In genomic region chr13:109341902-109342301, GRCm38 (mm10) we compare ENCODE assay signal across 17 mouse cellular contexts.
DNase-seq lines count a peak whose midpoint lies in the region; ATAC-seq and TF ChIP-seq lines count a peak whose summit lies in the region.
"Had no signal": no experiment of that assay in that cellular context is flagged by ENCODE, and none has a peak within 500 bp of the region (broad histone marks: within the 10 kb centered on the region; RNA-seq: fewer than 3 reads in every experiment).

No protein-coding gene starts in this region.

- no peaks in the 10 kb centered on the region for H3K36me3 ChIP-seq in hindbrain, postnatal 0 days (ENCODE audit: insufficient read depth, low read length)
- H3K36me3 ChIP-seq in hindbrain, embryonic 14.5 days (replicated peaks; ENCODE audit: control insufficient read depth, insufficient read depth), result no peaks in the 10 kb centered on the region
- H3K36me3 ChIP-seq: embryonic facial prominence, embryonic 12.5 days; forebrain, embryonic 12.5 days; G1E; heart, embryonic 10.5 days; hindbrain, embryonic 12.5 days; liver, embryonic 12.5 days had no signal

- H3K9ac ChIP-seq in hindbrain, postnatal 0 days (replicated peaks; ENCODE audit: low read length), result no peak overlapping the region
- H3K9ac ChIP-seq in hindbrain, embryonic 14.5 days, result no peak overlapping the region
- H3K9ac ChIP-seq: embryonic facial prominence, embryonic 12.5 days; forebrain, embryonic 12.5 days; hindbrain, embryonic 12.5 days; liver, embryonic 12.5 days had no signal

- no peak for ATAC-seq in hindbrain, postnatal 0 days
- no peak for ATAC-seq in hindbrain, embryonic 14.5 days (ENCODE audit: low FRiP score)
- ATAC-seq in granulocyte monocyte progenitor cell, adult 5-6 weeks (replicated peaks; ENCODE audit: poor library complexity, severe bottlenecking), result peak; percentile 61; the same call in 1 of the 2 replicates
- ATAC-seq in activated CD4-positive, CD25-positive, alpha-beta regulatory T cell, adult 4 months, result no peak
- ATAC-seq: liver, embryonic 12.5 days had no signal

- peak; percentile 62 for TF ChIP-seq CTCF in hindbrain, postnatal 0 days (IDR thresholded peaks at IDR 0.05; ENCODE audit: low read depth)

- no peaks in the 10 kb centered on the region for H3K9me3 ChIP-seq in hindbrain, postnatal 0 days (ENCODE audit: low read length)
- H3K9me3 ChIP-seq in hindbrain, embryonic 14.5 days (ENCODE audit: control insufficient read depth, low read length), result no peaks in the 10 kb centered on the region
- H3K9me3 ChIP-seq: embryonic facial prominence, embryonic 12.5 days; forebrain, embryonic 12.5 days; G1E; heart, embryonic 10.5 days; hindbrain, embryonic 12.5 days; liver, embryonic 12.5 days had no signal

- no peak overlapping the region for H3K4me2 ChIP-seq in hindbrain, postnatal 0 days (ENCODE audit: low read depth, low read length)
- H3K4me2 ChIP-seq in hindbrain, embryonic 14.5 days (replicated peaks), result no peak overlapping the region
- H3K4me2 ChIP-seq: embryonic facial prominence, embryonic 12.5 days; forebrain, embryonic 12.5 days; hindbrain, embryonic 12.5 days; liver, embryonic 12.5 days had no signal

- 41% methylated on average over 3 of the region's 3 CpGs for WGBS in hindbrain, postnatal 0 days
- WGBS in hindbrain, embryonic 14.5 days, result 54% methylated on average over 3 of the region's 3 CpGs

- no peaks in the 10 kb centered on the region for H3K4me1 ChIP-seq in hindbrain, postnatal 0 days (ENCODE audit: insufficient read depth, low read length)
- H3K4me1 ChIP-seq in hindbrain, embryonic 14.5 days (replicated peaks; ENCODE audit: control insufficient read depth, insufficient read depth, low read length), result no peaks in the 10 kb centered on the region
- H3K4me1 ChIP-seq: embryonic facial prominence, embryonic 12.5 days; forebrain, embryonic 12.5 days; heart, embryonic 10.5 days; liver, embryonic 12.5 days had no signal

- peak; percentile 16 for DNase-seq in embryo, embryonic 10 days (ENCODE audit: low spot score)
- no peak for DNase-seq in embryo, embryonic 10.5 days (ENCODE audit: low spot score)
- DNase-seq in hindbrain, postnatal 0 days (ENCODE audit: low spot score), result peak; percentile 51
- DNase-seq in hindbrain, embryonic 14.5 days (ENCODE audit: low spot score), result no peak
- peak; percentile 71 for DNase-seq in 416B (ENCODE audit: low read depth)
- no peak for DNase-seq in adrenal gland, adult 18-20 months (ENCODE audit: low spot score in 2 of 2)
- DNase-seq: adrenal gland, adult 8-10 months; cerebellum, adult 11 months; kidney, postnatal 14 days had no signal

- H3K27me3 ChIP-seq in hindbrain, postnatal 0 days (ENCODE audit: insufficient read depth, low read length), result no peaks in the 10 kb centered on the region
- no peaks in the 10 kb centered on the region for H3K27me3 ChIP-seq in hindbrain, embryonic 14.5 days (ENCODE audit: control insufficient read depth, insufficient read depth, low read length)
- H3K27me3 ChIP-seq: embryonic facial prominence, embryonic 12.5 days; forebrain, embryonic 12.5 days; hindbrain, embryonic 12.5 days; liver, embryonic 12.5 days had no signal

- no peak overlapping the region for H3K4me3 ChIP-seq in hindbrain, postnatal 0 days (ENCODE audit: low read length)
- H3K4me3 ChIP-seq in hindbrain, embryonic 14.5 days (replicated peaks; ENCODE audit: low read length), result no peak overlapping the region
- H3K4me3 ChIP-seq: embryonic facial prominence, embryonic 12.5 days; forebrain, embryonic 12.5 days; heart, embryonic 10.5 days; hindbrain, embryonic 12.5 days; liver, embryonic 12.5 days had no signal

- no peak overlapping the region for H3K27ac ChIP-seq in hindbrain, postnatal 0 days
- no peak overlapping the region for H3K27ac ChIP-seq in hindbrain, embryonic 14.5 days
- H3K27ac ChIP-seq: embryonic facial prominence, embryonic 12.5 days; forebrain, embryonic 12.5 days; heart, embryonic 10.5 days; hindbrain, embryonic 12.5 days; liver, embryonic 12.5 days had no signal

Comparison
In these comparisons a context has a peak if more than half of its experiments do, and no peak if none do; other contexts are left out.
1. DNase-seq: peak in embryo, embryonic 10 days (single experiment), hindbrain, postnatal 0 days (single experiment) and 416B (single experiment); none in embryo, embryonic 10.5 days (single experiment), hindbrain, embryonic 14.5 days (single experiment) and adrenal gland, adult 18-20 months (0 of 2).